Mouse (Mus musculus) duodenum, adult 2 months (tissue): Measurements from ENCODE around the gene Trnt1. TPM values are rescaled to one million over a fixed set of nuclear protein-coding genes. Genes with fewer than 3 reads are reported as not detected.

Experiments
- polyA plus RNA-seq: library from polyadenylated mRNA; depleted of rRNA; stranded (reverse); fragments of >200 nt; gene quantifications from 2 replicates; pipeline ENCODE4 v1.2.3, GENCODE M21; 2012; ENCODE audit warnings: low replicate concordance; rRNA removed

Trnt1 gene
- polyA plus RNA-seq: 3.2 and 14.2 TPM in 2 replicates

DNA sequence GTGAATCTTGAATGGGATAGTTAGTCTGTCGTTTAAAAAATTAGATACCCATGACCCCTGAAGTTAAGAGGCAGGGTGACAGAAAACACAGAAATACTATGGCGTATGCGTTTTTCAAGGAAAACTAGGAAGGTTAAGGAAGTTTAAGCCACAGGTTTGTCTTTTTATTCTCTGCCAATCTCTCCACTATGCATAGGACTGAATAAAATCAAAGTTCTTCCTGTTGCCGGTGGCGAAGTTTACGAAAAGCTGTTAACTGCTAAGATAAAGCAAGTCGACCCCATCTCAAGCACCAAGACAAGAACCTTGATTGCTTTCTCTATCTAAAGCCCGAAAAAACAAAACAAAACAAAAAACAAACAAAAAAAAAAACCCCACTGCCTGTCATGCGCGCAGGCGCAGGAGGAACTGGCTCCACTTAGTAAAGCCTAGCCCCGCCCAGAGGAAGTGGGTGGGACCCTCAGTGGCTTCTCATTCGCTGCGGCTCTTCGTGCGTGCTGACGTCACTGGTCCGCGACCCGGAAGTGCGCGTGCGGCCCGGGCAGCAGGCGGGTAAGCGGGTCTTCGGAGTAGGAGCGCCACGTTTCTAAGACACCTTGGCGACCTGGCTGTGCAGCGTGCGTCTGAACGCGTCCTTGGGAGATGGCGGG lies at the start of gene Trnt1:
Gene Trnt1 (plus strand): TSS at position 481 of the 650 bp plus-strand sequence.

DNA sequence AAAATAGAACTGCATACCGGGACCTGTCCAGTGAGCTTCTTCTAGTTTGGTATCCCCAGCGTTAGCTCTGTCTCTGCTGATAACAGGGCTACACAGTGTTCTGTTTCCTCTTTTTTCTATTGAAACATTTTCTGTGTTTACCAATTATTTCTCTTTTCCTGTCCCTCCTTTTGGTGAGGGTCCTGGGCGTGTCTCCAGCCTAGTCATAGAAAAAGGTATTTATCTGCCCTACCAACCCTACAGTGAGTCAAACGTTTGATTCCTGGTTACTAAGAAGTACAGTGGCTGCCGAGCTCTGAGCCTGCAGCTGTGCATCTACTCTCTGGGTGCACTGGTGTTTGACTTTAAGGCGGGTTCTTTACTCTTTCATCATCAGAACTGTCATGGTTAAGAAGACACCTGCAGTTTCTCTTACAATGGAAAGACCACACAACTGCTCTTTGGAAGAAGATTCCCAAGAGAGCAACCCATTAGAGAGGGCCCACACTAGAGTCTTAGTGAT lies 20.0 kb upstream of the Trnt1 start, which contains the start of gene Il5ra:
Gene Il5ra (minus strand): TSS at position 151 of the 502 bp plus-strand sequence.

DNA sequence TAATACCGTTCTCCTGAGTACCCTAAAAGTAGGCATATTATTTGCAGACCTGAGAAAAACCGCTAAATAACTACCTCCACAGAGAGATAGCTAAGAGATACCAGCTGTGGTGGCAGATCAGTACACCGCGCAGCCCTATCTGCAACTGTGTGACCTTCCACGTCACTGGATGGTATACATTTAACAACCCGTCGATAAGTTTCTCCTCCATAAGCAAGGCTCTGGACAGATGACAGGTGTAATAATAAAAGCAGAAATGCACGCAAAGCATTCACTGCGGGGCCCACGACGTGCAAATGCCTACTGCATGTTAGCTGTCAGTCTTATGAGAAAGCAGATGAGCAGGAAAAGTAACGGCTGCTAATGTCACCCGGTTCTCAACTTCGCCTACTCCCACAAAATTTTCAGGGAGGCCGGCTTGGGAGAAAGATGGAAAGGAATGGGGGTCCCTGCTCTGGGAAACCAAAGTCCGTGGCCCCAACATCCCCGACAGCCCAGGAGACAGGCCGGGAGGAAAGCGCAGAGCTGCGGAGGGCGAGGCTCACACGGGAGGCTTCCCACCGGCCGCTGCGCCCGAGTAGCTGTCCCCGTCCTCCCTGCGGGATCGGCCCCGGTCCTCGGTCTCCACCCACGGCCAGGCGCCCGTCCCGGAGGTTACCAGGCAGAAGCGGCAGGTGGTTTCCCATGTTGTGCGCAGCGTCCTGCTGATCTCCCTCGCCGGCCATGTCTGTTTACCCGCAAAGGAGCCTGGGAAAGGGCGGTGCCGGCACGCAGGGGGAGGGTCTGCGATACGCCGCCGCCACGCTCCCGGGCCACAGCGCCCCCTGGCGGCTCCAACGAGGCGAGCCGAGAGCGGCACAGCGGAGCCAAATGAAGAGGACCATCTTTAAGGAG lies 30.7 kb downstream of the Trnt1 start, which contains the start of gene Crbn:
Gene Crbn (minus strand): TSS at position 745 of the 894 bp plus-strand sequence.

Other genes starting within 250 kb of the Trnt1 start
- 0.05 TPM in 1 of 2 replicates, not detected in the other for gene Il5ra, start 20.1 kb upstream of the Trnt1 start, polyA plus RNA-seq
- gene Crbn, start 31.0 kb downstream of the Trnt1 start, polyA plus RNA-seq: 3.4 and 4.6 TPM in 2 replicates